Mouse (Mus musculus): Measurements from ENCODE around the gene Gclm.
A peak's percentile ranks its signal among the peaks of the same experiment; 100 is the strongest.
"Not testable (repeated sequence)": the region's sequence is repeated elsewhere in the genome, so short reads cannot be mapped to it uniquely, and the experiment has no call there.

Gclm gene

DNA sequence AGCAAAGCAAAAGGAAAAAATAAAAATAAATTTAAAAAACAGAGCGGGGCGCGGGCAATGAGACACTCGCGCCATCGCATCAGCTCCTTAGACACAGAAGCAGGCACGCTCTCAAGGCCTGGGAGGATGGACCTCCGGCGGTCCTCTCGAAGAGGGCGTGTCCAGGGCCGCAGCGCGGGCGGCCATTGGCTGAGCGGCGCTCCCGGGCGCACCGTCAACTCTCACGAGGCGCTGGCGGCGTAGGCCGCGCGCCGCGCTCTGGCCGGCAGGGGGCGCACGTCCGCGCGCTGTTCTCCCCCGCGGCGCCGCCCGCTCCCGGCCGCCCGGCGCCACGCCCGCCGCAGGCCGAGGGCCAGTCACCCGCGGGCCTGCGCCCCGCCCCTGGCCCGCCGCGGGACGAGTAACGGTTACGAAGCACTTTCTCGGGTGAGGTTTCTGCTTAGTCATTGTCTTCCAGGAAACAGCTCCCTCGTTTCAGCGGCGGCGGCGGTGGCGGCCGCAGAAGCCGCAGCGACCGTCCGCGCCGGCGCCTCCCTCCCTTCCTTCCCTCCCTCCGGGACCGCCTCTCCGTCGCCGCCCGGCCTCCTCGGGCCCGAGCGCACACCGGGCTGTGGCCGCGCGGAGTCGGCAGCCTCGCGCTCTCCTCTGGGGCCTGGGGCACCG lies at the start of gene Gclm:
TSS of gene Gclm (plus strand) at position 343 of the 663 bp plus-strand sequence.
- peak; percentile 92 for DNase-seq (ENCODE audit: low read depth, low spot score)

DNA sequence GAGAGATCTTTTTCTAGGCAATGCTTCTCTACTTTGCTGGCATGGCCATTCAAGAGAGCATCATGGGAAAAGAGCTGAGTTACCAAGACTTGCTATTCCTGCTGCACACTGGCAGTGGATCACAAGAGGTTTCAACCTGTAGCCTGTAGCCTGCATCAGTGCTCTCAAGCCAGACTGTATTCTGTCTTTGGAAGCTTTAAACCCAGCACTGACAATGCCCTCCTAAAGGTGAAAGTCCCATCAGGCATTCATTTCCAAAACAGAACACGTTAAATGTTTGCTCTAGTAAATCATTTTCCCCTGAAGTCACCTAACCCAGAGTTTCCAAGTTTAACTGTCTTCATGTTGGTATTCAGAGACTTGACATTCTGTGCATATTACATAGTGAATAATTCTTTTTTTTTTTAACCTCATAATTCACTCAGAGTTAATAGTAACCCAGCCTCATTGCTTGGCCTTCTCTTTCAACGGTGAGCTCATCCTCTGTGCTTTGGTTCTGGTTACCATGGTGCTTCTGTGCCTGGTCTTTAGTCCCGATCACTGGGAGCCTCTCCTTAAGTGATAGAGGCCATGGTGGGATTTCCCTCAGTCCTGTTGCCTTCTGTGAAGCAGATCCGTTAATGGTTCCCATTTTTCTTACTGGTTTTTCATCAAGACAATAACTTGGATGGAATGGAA lies 48.6 kb upstream of the Gclm start:
- DNase-seq (ENCODE audit: low read depth, low spot score), result no peak

DNA sequence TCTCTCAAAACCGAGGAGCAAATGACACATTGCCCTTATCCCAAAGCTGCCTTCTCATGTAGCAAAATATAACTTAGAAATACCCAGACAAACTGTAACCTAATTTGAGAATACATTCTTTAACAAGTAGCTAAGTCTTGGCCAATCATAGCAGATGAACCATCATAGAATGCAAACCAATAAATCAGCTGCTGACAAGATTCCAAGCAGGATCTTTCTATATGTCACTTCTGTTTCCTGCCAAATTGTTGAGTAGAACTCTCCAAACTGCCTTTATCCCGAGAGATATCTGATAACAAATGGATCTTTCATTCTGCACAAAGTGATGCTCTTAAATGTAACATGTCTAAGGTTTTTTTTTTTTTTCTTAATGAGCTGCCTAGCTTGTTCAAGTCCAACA lies 46.8 kb upstream of the Gclm start:
- DNase-seq (ENCODE audit: low read depth, low spot score), result no peak

DNA sequence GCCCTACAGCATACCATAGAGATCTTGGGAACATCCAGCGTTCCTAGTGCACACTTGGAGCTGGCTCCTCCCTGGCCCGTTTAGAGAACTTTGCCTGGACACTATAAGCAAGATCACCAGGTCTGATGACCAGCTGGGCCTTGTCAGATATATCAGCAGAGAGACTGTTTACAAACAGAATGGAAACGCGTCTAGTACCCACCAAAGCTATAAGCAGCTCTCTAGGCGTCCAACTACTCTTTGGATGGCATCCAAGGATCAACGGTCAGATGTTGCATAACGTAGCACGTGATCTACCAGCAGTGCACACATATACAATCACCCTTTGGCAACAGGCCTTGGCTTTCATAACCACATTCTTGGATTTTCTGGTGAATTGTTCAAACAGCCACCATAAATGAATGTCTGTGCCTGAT lies 46.4 kb upstream of the Gclm start:
- no peak for DNase-seq (ENCODE audit: low read depth, low spot score)

DNA sequence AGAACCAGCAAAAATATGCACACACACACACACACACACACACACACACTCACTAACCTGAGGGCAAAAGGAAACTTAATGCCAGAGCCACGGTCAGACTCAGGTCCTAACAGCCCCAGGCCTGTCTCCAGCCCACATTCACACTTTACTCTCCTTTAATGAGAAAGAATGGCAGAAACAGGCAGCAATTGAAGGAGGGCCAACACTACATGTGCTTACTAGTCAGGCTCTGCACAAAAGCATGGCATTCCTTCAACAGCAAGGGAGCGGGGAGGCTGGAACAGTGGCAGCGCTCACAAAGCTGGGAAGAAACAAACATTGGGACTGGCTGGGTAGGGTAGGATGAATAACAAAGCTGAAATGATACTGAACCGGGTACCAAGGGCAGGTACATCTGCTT lies 45.8 kb upstream of the Gclm start:
- no peak for DNase-seq (ENCODE audit: low read depth, low spot score)

DNA sequence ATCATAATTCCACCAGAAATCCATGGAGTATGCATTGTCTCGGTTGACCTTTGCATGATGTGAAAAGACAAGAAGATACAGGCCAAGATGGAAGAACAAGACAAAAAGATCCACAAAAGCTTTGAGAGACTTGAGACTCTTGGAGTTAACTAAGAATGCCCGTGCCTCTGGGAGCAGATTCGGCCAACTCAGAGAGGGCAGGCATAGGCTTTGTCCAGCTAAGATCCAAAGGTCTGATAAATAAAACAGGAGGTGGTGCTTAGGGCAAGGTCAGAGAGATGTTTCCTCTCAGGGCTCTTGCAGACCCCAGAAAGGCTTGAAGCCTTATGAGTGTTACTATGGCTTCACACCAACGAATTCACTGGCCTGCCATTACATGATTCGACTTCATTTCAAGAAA lies 45.3 kb upstream of the Gclm start:
- no peak for DNase-seq (ENCODE audit: low read depth, low spot score)

DNA sequence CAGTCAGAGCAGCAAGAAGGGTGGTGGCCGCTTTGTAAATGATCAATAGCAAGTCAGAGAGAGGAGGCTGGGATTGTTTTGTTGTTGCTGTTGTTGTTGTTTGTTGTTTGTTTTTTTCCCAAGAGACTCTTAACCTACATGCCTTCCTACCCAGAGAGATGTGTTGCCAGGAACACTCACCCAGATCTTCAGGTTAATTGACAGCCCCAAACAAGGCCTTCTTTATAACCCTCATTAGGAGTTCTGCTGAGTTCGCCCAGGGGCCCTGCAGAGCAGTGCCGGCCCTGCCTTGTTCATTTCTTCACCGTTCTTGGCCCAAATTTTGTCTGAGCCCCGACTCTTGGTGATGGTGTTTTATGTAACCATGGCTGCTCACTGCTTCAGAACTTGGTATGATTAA lies 44.9 kb upstream of the Gclm start:
- DNase-seq (ENCODE audit: low read depth, low spot score), result no peak

DNA sequence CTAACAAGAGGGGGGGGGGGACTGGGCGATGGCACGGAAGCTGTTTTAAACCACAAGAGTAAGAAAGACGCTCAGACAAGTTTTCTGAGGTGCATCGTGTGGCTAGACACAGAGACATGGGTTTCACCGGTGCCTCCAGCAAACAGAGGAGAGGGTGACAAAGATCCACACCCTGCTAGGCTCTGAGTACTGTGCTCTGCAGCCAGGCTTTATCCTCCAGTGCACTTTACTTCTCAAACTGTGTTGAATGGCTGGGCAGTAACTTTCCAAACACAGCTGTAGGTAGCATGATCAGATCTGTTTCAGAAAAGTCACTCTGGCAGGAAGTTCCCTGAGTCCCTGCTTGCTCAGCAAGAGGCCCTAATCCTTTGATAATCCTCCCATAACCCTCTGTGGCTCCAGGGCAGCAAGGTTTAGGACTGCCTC lies 43.0 kb upstream of the Gclm start:
- peak; percentile 33 for DNase-seq (ENCODE audit: low read depth, low spot score)

DNA sequence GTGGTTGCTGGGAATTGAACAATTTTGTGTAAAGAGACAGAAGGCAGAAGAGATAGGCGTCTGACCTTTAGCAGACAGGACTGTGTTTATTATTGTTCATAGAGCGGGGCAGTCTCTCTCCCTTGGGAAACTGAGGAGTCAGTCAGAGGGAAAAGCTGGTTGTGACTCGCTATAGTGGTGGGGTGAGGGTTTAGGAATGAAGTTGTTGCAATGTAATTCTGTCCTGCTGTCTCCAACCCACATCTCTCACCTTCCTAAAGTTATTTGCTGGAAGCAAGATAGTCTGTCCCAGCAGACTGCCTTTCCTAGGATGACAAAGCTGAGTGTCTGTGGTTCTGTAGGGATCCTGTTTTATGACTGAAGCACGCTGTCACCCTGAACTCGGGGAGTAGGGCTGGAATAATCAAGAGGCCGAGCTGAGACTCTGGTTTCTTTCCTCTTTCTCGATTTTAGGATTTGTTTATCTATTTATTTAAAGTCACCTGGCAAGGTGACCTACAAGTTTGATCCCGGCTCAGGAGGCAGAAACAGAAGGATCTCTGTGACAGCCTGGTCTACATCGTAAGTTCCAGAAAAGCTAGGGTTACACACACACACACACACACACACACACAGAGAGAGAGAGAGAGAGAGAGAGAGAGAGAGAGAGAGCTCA lies 41.6 kb upstream of the Gclm start:
- DNase-seq (ENCODE audit: low read depth, low spot score), result no peak

DNA sequence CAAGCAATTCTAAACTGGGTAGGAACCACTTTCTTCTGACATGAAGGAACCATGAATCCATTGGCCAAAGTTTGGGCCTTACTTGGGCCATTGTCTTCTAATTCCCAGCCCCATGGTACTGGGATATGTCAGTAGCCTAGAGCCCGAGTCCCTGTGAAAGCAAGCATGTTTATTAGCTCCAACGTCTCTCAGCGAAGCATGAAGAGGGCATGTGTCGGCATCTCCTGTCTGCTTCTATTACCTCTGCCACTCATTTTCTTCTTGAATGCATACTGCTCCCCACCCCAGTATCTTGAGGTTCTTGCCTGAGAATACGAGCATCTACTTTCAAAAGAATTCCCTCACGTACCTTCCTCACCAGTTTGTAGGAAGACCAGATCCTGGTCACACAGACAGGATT lies 39.6 kb upstream of the Gclm start:
- DNase-seq (ENCODE audit: low read depth, low spot score), result no peak

DNA sequence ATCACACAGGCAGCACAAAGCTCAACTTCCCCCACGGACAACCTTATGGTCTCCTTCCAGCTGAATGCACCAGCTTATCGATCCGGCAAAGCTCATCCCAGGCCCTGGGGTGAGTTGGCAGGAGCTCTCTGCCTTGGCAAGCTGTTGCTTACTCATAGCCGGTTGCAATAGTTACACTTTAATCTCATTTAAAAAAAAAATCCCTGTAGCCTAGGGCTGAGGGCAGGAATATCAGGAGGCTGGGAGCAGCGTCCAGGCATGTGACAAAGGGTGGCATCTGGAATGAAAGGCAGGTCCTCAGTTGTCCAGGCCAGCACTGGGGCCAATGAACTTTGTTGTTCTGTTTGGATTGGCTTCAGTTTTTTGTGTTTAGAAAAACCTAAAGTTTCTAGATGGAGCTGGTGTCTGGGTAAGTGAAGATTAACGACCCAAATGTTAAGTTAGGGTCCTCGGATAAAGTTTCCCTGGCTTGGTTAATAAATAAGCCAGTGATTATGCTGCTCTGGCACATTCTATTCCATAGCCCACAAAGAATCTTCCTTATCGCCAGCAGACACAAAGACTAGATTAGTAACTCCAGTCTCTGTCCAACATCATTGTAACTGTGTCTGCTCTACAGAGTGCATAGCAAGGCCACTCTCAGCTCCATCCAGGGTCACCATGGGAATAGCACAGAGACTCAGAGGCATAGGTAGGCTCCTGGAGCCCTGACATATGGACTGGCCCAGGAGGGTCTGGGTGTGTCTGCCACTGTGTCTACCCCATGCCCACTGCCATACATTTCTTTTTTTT lies 38.9 kb upstream of the Gclm start:
- DNase-seq (ENCODE audit: low read depth, low spot score), result peak; percentile 39

DNA sequence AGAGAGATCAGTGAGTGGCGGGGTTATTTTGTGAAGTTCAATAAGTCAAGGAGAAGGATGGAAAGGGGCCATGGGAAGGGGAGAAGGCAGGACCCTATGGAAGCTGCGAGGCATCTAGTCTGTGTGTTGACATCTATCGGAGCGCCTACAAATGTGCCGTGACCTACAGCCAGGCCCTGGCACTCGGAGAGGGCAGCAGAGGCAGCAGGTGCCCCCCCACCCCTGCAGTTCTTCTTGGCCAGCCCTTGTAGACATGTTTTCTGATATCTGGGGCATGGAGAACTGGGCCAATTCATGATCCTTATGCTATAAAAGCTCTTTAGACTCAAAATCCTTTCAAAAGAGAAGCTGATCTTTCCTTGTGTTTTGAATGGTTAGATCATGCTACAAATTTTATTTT lies 37.6 kb upstream of the Gclm start:
- DNase-seq (ENCODE audit: low read depth, low spot score), result no peak

DNA sequence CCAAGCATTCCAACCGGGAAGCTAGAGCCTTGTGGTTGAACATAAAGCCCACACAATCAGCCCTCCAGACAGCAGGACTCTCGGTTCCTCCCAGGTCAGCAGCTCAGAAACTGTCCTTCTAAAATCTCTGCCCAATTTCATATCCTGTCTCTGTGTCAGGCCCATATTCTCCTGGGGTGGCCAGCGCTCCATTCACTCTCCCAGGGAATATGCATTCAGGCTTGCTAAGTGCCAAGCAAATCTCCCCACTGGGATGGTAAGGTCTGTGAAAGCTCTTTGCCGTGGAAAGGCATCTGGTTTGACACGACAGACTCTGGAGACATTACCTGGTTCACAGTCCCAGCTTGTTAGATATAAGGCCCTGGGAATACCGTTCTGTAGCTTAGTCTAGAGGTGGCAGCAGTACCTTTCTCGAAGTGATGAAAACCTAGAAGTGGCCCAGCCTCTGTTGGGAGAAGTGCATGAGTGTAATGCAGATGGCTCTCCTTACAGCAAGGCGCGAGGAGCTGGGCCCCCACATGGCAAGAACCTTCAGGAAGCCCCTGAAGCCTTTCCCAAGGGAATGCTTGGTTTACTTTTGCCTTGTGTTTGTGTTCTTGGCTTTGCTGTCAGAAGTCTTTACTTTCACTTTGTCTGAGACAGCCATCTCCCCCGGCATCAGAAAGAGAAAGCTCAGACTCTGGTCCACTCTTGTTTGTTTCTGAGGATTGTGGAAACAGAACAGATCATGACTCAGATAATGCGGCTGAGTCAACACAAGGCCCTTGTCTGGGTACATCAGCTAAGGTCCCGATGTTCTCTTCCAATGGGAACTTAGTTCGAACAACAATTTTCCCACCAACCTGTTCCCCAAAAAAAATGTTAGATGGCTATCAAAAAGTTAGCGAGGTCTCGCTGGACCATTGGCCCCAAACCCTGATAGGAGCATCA lies 36.8 kb upstream of the Gclm start:
- no peak for DNase-seq (ENCODE audit: low read depth, low spot score)

DNA sequence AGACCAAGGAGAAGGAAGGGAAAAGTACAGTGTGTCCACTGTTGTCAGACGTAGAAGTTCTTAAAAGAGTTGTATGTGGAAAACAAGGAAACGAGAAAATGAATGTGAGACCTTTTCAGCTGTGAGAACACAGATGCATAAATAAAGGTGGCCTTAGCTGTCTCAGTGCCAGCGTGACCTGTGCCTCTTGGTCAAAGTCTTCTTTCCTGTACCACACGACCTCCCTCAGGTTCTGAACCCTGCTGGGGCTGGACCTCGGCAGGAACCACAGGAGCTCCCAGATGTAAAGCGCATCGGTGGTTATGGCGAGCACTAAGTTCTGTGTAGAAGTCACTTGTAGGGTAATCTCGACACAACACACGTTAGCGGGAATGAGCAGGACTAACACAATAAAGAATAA lies 35.8 kb upstream of the Gclm start:
- no peak for DNase-seq (ENCODE audit: low read depth, low spot score)

DNA sequence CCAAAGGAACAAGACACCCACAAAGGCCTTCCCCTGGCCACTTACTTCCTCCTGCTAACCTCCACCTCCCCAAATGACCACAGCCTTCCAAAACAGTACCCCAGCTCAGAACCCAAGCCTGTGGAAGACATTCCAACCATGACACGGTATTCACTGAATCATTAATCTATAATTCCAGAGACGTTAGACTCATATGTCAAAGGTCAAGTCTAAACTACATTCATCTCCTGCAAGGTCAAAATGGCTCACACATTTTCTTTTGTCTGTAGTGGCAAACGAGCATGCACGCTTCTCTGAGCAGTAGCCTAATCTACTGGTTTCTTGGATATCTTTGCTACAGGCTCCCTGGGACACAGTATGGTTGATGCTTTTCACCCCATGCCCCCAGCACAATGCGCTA lies 34.9 kb upstream of the Gclm start:
- no peak for DNase-seq (ENCODE audit: low read depth, low spot score)

DNA sequence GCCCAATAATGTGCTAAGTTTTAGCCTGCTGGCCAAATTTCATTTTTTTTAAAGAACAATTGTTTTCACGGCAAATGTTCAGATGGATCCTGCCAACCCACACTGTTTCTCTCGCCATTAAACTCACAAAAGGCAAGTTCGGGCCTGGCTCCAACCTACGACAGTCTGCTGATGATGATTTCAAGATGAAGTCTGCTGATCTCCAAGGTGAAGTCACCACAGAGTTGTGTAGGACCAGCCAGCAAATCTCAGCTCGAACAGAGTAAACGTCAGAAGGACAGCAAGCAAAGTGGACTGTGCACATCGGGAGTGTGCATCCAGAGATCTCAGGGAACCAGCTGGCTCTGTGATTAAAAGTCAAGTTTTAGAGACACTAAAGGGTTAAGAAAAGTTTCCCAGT lies 34.5 kb upstream of the Gclm start:
- DNase-seq (ENCODE audit: low read depth, low spot score), result no peak

DNA sequence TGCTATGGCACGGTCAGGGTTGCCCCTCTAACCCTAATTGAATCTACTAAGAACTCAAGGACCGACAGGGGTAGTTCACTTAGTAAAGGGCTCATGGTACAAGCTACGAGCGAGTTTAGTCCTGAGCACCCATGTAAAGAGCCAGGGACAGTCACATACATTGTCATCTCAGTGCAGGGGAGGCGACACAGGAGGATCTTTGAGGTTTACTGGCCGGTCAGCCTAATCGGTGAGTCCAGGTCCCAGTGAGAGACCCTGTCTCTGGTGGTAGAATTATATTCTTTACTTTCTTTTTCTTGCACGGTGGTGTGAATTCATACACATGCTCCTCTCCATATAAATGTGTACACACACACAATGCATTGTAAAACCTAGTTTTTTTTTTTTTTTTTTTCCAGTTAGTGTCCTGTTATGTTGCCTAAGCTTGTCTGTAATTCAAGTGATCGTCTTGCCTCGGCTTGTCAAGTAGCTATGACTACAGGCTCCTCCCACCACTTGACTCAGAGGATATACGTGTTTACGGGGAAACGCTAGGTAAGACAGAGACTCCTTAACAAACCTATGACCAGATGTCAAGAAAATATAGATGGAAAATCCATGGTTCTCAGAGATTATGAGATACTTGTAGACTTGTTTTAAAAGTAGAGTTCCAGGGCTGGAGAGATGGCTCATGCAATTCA lies 33.8 kb upstream of the Gclm start:
- no peak for DNase-seq (ENCODE audit: low read depth, low spot score)

DNA sequence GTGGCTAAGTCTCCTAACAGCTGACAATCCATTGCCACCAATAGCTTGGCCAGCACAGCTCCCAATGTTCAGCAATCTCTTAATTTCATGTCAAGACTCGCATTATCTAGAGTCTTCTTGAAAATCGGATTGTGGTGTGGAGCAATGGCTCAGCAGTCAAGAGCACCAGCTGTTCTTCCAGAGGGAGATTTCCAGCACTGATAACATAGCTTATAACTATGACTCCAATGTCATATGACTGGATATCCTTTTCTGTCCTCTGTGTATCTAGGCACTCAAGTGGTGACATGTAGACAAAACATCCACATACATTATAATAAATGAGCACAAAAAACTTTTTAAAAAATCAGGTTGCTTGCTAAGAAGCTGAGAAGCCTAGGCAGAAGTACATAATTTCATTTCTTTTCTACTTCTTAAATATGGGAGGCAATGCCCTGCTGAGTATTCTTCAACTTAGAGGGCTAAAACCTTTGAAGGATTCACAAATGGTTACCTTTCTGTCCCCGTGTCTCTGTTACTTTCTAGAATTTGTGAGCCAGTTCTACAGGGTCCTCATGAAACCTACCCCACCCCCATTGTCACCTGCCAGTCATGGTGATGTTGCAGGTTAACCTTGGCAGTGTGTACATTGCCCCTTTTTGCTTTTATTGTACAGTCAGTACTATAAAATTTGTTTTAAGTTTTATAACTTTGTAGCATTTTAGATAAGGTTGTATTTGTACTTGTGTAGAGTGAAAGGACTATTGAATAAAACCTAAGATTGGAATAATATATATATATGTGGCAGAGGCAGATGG lies 23.9 kb upstream of the Gclm start:
- DNase-seq (ENCODE audit: low read depth, low spot score), result no peak

DNA sequence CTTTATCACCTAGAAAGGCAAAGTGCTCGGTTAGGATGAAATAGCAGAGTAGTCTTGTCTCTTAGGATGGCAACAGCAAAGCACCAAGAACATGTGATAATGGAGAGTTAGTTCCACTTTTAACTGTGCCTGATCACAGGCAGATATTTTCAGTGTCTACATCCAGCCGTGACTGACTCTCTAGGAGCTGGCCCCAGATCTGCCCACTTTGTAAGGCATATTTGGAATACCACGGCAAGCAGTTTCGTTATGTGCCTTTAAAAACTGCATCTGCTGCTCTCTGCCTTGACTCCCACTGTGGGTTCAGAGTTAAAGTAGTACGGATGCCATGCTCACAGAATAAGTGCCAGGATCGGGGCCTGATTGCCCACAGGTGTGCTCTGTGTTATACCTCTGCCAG lies 18.4 kb upstream of the Gclm start:
- DNase-seq (ENCODE audit: low read depth, low spot score), result not testable (repeated sequence)

DNA sequence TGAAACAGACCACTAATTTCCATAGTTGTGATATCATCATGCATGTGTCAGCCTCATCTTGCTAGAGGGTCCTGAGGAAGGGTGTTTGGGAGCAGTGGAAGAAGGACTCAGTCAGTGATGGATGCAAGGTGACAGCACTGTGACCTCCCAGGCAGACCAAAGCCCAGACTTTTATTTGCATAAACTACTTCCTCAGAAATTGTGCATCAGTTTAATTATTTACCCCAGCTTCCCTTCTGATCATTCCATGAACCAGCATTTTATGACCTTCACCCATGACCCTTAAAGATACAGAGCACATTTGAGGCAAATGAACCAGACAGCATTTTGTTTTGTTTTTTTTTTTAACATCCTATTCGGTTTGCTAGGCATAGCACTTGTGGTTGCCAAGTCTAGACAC lies 9.6 kb upstream of the Gclm start:
- no peak for DNase-seq (ENCODE audit: low read depth, low spot score)
